Mouse (Mus musculus): ENCODE data around the gene Zfp865.

DNA sequence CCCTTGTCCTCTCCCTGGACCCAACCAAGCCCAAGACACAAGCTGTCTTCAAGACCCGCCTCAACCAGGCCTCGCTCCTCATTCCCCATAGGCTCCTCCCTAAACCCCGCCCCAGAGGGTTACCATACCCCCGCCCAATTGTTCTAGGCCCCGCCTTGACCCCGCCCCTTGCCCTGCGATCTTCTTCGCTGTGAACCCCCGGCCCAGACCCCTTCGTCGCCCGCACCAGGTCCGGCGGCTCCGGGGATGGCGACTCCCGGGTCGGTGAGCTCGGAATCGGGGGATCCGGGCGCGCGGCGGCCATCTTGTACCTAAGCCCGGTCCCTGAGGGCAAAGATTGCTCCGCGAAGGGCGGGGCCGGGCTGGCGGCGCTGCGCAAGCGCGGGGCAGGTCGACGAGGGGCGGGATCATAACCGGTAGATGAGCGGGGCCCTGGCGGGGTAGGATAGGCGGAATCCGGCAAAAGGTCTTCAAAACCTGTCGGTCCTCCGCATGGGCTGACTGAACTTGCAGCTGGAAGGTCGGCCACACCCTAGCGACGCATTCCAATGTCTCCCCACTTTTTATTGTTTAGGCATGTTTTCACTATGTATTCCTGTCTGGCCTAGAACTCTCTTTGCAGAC, 18.0 kb downstream of the Zfp865 start, which contains the start of gene Zfp784:
- no peak for TF ChIP-seq CTCF (IDR thresholded peaks at IDR 0.05; ENCODE audit: control insufficient read depth, insufficient read depth, insufficient replicate concordance, low read depth, low read length)
- TF ChIP-seq POLR2A (IDR thresholded peaks at IDR 0.05; ENCODE audit: control insufficient read depth, low read depth, low read length), result peak; percentile 49
